Mouse (Mus musculus) ES-E14 (cell line): ENCODE measurements around the gene Efl1.

Source experiments
- CHD2 ChIP-seq: IDR thresholded peaks from 2 replicates; pipeline ENCODE4 v1.6.1; 2014; ENCODE audit warnings: mild to moderate bottlenecking, low read depth, low read length, inconsistent platforms
- HCFC1 ChIP-seq: IDR thresholded peaks from 2 replicates; pipeline ENCODE4 v1.6.1; 2012; ENCODE audit warnings: low read length, inconsistent platforms, borderline replicate concordance; ENCODE audit not compliant: insufficient read depth
- ZC3H11A ChIP-seq: IDR thresholded peaks from 2 replicates; pipeline ENCODE4 v1.6.1; 2012; ENCODE audit warnings: low read depth, mild to moderate bottlenecking, inconsistent platforms, low read length, borderline replicate concordance
- ZNF384 ChIP-seq: IDR thresholded peaks from 2 replicates; pipeline ENCODE4 v1.6.1; 2012; ENCODE audit warnings: low read depth, low read length, inconsistent platforms

DNA sequence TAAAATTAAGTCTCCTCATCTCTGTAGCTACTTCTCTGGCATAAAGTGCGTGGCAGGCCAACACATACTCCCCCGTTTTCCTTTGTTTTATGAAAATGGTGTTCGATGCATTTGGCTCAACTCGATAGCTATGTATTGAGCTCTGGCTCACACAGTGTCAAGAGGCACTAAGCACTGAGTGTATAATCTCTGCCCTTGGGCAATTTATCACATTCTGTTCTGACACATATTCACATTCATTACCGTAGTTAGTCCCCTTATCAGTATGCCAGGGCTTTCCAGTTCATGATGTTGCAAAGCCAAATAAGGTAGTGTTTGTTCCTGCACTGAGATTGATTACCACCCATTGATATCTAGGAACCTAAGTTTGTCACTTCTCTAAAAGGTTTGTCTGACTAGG, 71.3 kb downstream of the Efl1 start:
- no peak for TF ChIP-seq HCFC1
- no peak for TF ChIP-seq ZNF384
- TF ChIP-seq CHD2, result no peak
- no peak for TF ChIP-seq ZC3H11A
